Mouse (Mus musculus): Measurements from ENCODE around the gene Adra1b.

Adra1b gene

DNA sequence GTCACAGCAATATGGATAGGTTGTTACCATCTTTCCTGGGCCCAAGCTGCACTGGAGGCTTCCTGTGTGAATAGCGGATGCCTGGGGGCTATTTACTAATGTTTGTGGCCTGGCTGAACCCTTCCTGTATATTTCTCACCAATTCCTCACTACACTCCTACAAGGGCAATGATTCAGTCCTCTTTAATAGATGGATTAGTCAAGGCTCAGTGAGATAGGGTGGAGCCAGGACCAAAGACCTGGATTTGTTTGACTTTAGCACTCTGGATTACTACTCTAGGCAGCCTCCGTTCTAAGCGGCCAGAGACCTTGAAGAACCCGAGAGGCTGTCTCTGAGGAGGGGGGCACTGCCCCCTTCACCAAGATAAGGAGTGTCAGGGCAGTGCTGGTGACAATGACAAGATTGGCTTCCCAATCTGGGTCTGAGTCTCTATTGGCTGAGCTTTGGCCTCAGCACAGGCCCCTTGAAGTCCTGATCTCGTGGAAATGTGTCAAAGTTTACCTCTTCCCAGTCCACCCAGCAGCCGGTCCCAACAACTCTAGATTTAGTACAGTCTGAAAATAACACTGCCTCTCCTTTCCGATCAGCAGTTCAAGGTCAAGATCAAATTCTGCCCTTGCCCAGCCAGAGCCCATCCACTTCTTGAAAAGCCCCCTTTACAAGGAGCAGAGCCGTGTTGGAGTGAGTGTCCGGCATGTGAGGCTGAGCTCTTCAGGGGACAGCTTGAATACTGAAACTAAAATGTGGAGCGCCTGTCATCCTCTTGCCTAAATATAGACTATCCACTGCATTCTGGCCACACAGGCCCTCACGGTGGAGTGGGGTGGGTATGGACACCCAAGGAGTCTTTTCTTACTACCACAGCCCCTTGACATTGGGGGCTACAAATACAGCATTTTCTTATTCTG, 80.2 kb downstream of the Adra1b start:
- DNase-seq (ENCODE audit: low read depth, low spot score) = no peak

DNA sequence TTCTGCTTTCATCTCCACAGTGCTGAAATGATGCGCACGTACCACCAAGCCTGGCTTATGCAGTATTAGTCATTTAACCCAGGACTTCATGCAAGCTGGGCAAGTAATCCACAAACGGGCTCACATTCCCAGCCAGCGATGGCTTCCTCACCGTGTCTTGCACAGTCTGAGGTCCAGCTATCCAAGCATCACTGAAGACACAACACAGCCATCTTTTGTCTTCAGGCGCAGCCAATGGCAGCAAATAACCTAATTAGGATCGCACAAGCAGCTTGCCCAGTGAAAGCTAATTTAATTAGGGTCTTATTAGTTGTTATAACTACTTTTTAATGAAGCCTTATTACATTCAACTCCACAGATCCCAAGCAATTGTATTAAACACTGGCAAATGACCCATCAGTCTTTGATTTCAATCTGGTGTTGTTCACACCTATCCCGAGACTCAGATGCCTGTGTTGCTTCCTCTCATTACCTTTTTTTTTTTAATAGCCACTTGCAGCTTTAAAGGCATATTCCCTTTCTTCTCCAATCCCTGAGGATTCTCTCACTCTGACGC, 83.6 kb downstream of the Adra1b start:
- DNase-seq (ENCODE audit: low read depth, low spot score) = no peak

DNA sequence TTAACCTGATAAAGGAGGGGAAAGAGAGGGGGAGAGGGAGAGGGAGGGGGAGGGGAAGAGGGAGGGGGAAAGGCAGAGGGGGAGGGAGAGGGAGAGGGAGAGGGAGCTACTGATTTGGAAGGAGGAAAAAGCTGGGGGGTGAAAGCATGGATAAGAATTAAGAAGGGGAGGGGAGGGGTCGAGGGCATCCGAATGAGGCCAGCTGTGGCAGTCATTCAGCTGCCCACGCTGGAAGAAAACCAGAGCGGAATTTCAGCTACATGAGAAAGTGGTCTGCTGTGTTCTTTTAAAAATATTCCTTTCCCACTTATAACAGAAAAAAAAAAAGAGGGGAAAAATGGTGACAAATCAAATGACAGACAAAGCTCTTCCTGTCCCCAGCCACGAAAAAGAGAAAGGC, 88.5 kb downstream of the Adra1b start:
- no peak for DNase-seq (ENCODE audit: low read depth, low spot score)

DNA sequence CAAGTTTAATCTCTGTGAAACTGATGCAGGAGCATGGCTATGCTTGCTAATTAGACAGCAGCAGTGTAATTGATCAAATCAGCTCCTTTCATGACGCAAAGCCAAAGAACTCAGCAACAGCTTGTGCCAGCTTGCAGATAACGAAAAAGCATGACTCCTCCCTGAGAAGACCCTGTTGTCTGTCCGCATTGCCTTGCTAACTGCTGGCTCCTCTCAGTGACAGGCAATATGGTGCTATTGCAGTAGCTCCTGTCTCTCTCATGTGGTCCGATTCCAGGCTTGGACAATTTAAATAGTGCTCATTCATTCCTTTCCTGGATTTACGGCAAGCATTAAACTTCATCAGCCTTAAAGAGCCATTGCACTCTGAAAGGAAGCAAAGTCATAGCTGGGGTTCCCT, 93.3 kb downstream of the Adra1b start:
- DNase-seq (ENCODE audit: low read depth, low spot score) = no peak

DNA sequence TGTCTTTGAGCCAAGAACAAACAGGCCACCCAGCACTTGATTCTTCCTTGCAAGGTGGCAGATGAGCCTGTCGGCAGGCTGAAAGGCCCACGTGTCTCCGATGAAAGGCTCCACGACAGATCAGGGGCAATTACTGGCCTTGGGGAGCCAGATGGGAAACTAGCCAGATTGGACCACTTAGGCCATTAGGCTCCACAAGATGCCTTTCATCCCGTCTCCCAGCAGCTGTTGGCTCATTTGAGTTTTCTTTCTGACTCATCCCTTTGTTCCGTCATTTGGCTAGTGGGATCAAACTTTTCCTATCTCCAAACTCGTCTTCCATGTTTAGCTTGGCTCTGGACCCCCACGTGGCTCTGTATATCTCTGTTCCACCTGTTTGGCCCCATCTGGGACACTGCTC, 105.0 kb downstream of the Adra1b start:
- no peak for DNase-seq (ENCODE audit: low read depth, low spot score)

DNA sequence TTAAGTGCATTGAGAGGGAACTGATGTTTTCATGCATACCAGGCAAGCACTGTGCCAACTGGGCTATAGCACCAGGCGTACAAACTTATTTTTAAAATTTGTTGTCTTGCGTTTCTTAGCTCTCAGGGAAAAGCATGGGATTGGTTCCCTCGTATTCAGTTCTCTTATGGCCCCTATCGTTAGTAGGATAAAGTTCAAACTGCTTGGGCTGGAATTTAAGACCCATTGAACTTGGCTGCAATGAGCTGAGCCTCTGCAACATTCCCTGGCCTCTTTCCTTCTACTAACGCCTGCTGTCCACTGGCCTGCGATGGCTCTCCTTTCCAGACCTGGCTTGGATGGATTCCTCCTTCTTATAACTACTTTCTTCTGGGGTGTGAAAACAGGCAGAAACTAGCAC, 110.6 kb downstream of the Adra1b start:
- no peak for DNase-seq (ENCODE audit: low read depth, low spot score)

DNA sequence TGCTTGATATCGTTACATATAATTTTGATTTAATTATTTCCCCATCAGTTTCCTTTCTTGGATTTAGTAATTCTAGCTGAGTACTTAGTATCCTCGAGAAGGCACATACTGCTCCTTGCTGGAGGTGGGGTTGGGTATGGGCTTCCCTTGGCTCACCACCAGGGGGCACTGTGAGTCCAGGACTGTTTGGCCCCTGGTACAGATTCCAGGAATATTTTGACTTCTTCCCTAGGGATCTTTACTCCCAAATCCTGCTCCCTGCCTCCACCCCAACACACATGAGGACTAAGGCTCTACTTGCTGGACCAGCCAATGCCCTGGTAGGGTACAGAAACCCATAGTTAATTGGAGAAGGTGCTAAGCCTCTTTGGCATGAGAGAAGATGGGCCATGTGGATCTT, 117.2 kb downstream of the Adra1b start:
- no peak for DNase-seq (ENCODE audit: low read depth, low spot score)

DNA sequence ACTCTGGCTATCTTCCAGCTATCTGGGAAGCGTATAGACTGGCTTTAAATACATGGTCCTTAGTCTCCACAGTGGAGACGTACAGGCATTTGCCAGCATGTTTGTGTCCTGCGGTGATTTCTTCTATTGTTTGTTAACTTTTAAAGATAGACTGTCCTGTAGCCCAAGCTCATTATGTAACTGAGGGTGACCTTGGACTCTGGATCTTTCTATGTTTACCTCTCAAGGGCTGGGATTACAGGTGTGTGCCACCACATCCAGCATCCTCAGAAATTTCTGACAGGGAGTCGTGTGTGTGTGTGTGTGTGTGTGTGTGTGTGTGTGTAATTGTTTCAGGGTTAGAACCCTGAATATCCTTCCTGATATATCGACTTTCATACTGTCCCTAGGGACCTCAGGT, 117.9 kb downstream of the Adra1b start:
- no peak for DNase-seq (ENCODE audit: low read depth, low spot score)

DNA sequence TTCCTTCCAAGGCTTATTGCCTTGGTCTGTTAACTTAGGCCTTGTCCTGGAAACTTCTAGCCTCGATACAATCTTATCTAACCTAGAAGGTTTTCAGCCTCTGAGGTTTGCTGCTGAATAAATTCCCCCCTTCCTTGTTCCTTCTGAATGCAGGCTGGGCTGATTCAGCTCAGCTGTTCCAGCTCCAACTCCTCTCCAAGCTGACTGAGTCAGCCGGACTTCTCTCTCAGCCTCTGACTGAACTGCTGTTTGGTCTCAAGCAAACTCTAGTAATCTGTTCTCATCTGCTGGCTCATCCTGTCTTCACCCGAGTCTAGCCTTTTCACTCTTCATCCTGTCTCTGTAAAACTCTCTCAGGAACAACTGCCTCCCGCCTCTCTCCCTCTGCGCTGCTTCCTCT, 121.5 kb downstream of the Adra1b start:
- no peak for DNase-seq (ENCODE audit: low read depth, low spot score)

DNA sequence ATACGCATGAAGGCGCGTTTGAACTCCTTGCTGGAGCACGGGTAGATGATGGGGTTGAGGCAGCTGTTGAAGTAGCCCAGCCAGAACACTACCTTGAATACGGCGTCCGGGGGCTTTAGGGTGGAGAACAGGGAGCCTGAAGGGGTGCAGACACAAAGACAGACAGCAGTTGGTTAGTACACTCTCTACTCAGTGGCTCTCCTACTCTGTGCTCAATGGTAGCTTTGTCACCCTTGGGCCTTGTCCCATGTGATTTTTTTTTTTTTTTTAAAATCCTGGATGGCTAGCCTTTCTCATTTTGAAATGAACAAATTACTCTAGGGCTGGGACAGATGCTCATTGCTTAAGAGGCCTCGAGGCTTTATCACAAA, 124.7 kb downstream of the Adra1b start:
- no peak for DNase-seq (ENCODE audit: low read depth, low spot score)

DNA sequence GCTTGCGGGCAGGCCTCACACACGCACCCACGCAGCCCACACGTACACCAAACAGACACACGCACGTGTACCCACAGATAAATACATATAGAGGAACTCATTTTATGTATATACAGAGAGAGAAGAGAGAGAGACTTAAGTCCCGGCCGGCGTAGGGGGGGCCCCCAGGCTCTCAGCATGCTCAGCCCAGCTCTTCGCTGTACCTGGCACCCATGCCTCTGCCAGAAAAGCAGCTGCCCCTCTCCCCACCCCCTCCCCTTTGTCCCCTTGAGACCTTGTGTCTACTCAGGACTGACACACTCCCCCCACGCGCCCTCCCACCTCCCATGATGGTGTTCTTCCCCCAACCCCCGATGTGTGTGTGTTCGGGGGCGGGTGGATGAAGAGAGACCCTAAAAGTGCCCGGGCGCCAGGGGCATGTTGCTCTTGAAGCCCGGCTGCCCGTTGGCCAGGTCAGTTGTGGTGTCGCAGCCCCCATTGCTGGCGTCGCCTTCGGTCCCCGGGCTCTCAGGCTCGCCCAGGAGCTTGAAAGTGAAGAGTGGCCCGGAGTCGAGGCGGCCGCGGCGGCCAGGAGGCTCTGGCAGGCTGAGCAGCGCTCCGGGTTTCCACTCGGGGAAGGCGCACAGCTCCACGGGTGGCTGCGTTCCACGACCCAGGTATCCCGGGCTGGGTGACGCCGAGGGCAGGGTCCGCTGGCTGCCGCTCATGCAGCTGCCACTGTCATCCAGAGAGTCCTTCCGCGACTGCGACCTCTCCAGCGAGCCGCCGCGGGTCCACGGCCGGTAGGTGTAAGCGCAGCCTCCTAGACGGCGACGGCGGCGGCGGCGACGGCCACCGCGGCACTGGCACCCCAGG, 125.3 kb downstream of the Adra1b start:
- DNase-seq (ENCODE audit: low read depth, low spot score) = no peak

DNA sequence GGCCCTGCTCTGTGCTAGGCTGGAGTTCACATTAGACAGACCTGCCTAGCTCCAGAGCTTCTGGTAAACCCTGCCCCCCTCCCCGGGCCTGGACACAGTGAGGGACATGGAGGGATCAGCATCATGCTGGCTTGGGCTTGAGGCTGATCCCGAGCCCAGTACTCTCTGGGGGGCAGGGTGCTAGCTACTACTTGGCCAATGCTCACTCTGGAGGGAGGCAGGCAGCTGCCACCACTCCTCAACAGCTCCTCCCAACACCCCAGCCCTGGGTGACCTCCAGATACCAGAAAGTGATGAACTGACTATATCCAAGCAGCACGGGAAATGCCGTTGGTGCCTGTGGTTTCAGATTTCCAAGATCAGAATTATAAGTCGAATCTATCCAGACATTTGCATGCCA, 127.3 kb downstream of the Adra1b start:
- DNase-seq (ENCODE audit: low read depth, low spot score) = no peak

DNA sequence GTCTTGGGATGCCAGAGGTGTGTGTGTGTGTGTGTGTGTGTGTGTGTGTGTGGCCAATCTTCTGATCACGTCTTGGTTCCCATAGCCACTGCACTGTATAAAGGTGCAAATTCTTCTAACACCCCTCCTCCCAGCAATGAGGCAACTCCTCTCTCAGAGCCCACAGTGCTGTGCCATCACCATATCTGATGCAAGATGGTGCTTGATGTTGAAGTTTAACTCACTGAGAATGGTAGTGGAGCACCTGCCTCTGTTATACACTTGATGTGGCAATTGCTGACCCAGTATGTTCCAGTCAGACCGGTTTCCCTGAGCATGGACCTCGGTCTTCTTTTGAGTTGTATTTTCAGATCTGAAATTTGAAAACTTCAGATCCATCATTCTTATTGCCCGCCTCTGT, 130.9 kb downstream of the Adra1b start:
- no peak for DNase-seq (ENCODE audit: low read depth, low spot score)

DNA sequence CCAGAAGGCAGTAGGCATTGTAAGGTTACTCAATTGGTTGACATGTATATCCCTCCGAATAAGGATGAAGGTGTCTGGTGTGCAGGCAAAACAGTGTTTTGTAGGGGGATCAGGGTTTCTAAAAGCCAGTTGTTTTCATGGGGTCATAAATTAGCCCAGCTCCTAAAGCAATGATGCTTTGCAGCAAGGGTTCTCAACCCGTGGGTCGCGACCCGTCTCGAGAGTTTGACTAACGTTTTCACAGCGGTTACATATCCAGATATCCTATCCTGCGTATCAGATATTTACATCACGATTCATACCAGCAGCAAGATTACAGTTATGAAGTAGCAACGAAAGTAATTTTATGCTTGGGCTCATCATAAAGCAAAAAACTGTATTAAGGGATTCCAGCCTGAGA, 133.3 kb downstream of the Adra1b start:
- no peak for DNase-seq (ENCODE audit: low read depth, low spot score)

DNA sequence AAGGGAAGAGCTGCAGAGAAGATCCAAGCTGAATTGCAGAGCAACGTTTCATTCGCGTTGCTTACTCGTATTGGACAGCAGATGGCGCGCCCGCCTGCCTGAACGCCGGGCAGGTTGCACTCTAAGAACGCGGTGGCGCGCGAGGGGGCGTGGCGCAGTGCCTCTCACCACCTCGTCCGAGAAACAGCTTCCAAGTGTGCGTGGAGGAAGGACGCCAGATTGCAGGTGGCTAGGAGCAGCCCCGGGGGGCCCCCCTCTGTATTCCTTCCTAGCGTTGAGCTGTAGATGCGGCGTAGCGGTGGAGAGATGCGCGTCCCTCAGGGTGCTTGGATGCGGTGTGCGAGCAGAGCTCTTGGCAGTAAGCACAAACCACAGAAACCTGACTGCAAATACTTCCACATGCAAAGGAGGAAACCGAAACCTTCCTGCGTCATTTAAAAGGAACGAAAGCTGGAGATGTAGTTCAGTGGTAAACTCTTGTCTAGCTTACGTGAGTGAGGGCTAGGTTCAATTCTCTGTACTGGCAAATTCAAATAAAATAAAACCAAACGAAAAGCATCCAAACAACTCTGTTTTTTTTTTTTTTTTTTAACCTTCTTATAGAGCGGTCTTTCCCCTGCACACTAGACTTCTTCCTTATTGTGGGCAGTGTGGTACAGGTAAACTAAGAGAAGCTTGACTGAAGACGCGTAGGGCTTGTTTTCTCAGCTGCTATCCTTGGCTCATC, 133.9 kb downstream of the Adra1b start:
- DNase-seq (ENCODE audit: low read depth, low spot score) = no peak

DNA sequence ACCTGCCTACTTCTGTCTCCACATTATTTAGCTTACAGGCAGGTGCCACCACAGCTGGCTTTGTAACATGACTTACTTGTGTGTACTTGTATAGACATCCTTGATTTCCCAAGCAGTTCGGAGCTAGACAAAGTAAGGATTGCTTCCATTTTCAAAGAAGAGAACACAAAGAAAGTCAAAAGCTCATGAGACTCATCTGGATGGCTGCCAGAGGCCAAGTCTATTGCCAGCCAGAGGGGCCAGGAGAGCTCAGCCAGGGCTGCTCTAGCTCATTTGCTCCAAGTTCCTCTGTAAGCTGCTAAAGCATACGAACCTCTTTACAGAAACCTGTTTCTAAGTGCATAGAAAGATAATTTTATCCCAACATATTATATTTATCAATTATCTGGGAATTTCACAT, 142.6 kb downstream of the Adra1b start:
- DNase-seq (ENCODE audit: low read depth, low spot score) = no peak

DNA sequence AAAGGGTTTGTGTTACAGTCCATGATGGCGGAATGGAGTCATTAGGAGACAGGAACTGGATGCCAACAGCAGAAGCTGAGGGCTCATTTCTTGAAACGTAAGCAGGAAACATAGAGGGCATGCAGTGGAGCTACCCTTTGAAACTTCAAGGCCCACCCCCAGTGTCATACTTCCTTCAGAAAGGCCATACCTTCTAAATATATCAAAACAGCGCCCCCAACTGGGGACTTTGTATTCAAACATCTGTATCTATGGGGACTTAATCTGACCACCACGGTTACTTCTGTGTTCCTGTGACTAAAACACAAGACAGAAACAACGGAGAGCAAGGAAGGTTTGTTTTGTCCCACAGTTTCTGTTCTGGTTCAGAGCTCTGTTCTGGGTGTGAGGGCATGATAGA, 145.6 kb downstream of the Adra1b start:
- DNase-seq (ENCODE audit: low read depth, low spot score) = no peak

DNA sequence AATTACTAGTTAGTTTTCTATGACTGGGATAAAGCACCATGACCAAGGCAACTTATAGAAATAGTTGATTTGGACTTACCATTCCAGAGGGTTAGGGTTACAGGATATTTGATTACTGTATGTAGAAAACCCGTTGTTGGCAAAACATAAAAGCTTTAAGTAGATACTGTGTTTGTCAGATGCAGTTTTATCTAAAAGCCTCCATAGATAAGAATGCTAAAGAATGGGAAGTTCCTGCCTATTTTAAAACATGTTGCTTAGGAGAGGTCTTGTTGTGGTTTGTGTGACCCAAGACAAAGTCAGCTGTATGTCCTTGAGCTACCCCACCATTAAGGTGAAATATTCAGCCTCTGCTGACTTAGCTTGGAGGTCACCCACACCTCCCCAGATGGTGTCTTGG, 146.4 kb downstream of the Adra1b start:
- DNase-seq (ENCODE audit: low read depth, low spot score) = no peak

DNA sequence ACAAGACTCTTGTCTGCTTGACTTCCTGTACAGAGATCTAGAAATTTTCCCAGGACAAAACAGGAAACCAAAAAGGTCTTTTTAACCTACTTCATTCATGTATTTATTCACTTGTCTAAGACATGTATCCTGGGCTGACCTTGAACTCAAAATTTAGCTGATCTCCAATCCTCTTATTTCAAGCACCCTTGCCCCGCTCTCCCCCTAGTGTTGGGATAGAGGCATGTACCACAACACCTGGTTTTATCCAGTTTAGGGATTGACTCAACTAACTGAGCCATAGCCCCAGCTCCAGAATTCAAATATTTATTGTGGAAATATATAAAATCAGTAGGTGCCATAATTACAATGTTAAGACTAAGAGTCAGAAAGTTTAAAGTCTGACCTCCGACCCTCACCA, 149.5 kb downstream of the Adra1b start:
- DNase-seq (ENCODE audit: low read depth, low spot score) = no peak

DNA sequence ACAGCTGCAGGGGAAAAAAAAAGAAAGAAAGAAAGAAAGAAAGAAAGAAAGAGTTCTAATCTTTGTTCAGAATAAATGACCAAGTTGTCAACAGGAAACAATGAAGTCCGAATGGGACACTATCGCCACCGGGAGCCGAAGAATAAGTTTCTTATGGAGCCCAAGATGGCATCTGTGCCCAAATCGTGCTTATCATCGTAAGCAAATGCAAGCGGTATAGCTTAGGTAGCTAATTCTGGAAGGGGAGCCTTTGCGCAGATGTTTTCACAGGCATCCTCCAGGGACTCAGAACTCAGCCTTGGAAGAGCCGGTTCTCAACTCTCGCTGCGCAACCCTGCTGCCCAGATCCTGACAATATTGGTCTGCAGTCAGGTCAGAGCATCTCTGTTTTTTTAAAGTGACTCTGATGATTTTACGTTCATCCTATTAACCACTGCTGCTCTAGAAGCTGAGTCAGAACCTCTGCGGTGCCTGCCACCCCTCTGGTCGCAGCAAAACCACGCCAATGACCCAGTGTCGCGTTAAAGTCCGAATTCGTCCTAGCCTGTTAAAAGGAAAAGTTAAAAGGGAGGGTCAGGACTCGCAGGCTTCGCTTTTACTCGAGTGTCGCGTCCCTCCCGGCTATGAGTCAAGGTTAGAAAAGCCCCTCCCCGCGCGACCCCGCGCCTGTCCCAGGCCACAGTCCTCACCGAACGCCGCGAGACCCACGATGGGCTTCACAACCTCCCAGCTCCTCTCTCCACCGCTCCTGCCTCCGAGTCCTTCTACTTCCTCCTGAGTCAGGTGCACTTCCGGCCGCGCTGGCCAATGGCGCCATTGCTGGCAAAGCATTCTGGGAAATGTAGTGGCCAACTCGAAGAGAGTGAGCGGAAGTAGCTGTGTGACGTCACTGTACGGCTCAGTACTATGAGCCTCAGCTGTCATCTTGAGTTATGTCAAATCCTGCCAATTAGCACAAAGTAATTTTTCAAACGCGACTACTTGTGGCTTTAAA, 153.5 kb downstream of the Adra1b start, which contains the start of gene Ttc1:
Gene Ttc1 (minus strand): TSS at position 776 of the 994 bp plus-strand sequence.
- peak; percentile 90 for DNase-seq (ENCODE audit: low read depth, low spot score)

All from c-Kit-negative CD71-positive TER-119-positive erythroid progenitor cells, embryonic 14.5 days (primary cell).